Comparison of ENCODE assay signal across 29 mouse cellular contexts in genomic region chr2:60914524-60915280, GRCm38 (mm10). TPM values are rescaled to one million over a fixed set of nuclear protein-coding genes. Genes with fewer than 3 reads are reported as not detected.
DNase-seq lines count a peak whose midpoint lies in the region; ATAC-seq lines count a peak whose summit lies in the region.
"Had no signal": no experiment of that assay in that cellular context is flagged by ENCODE, and none has a peak within 500 bp of the region (broad histone marks: within the 10 kb centered on the region; RNA-seq: fewer than 3 reads in every experiment).

No protein-coding gene starts in this region.

- H3K27ac ChIP-seq in heart, embryonic 13.5 days (replicated peaks), result 0 out of 2 replicates have a peak overlapping the region, but pooled peaks have one; percentile 24
- no peak overlapping the region for H3K27ac ChIP-seq in heart, embryonic 11.5 days (ENCODE audit: low read depth, low read length)
- H3K27ac ChIP-seq: forebrain, embryonic 13.5 days; kidney, embryonic 15.5 days; layer of hippocampus, adult 2 months; liver, embryonic 13.5 days; stomach, embryonic 15.5 days had no signal

- H3K4me3 ChIP-seq in heart, embryonic 13.5 days, result no peak overlapping the region
- no peak overlapping the region for H3K4me3 ChIP-seq in heart, embryonic 11.5 days (ENCODE audit: low read depth, low read length)
- H3K4me3 ChIP-seq: forebrain, embryonic 13.5 days; kidney, embryonic 15.5 days; layer of hippocampus, adult 2 months; liver, embryonic 13.5 days; stomach, embryonic 15.5 days had no signal

- no peak for ATAC-seq in heart, embryonic 13.5 days (ENCODE audit: extremely low read depth, insufficient number of reproducible peaks, low FRiP score, low TSS enrichment)
- no peak for ATAC-seq in heart, embryonic 11.5 days (replicated peaks; ENCODE audit: insufficient number of reproducible peaks, low FRiP score, low TSS enrichment)
- ATAC-seq: activated CD4-positive, CD25-positive, alpha-beta regulatory T cell, adult 4 months; forebrain, embryonic 13.5 days; hindbrain, embryonic 16.5 days; midbrain, embryonic 16.5 days had no signal

- H3K27me3 ChIP-seq in heart, embryonic 13.5 days (replicated peaks), result no peaks in the 10 kb centered on the region
- no peaks in the 10 kb centered on the region for H3K27me3 ChIP-seq in heart, embryonic 11.5 days (ENCODE audit: control insufficient read depth, insufficient read depth, low read length)
- H3K27me3 ChIP-seq: CH12.LX; forebrain, embryonic 13.5 days; kidney, embryonic 15.5 days; liver, embryonic 13.5 days; stomach, embryonic 15.5 days had no signal

- no peak overlapping the region for H3K4me2 ChIP-seq in heart, embryonic 13.5 days
- H3K4me2 ChIP-seq in heart, embryonic 11.5 days, result no peak overlapping the region
- H3K4me2 ChIP-seq: forebrain, embryonic 13.5 days; kidney, embryonic 15.5 days; liver, embryonic 13.5 days; midbrain, embryonic 11.5 days; stomach, embryonic 15.5 days had no signal

- H3K36me3 ChIP-seq in heart, embryonic 13.5 days, result no peaks in the 10 kb centered on the region
- no peaks in the 10 kb centered on the region for H3K36me3 ChIP-seq in heart, embryonic 11.5 days (ENCODE audit: control insufficient read depth, insufficient read depth, low read length)
- H3K36me3 ChIP-seq: kidney, embryonic 15.5 days; liver, embryonic 13.5 days; stomach, embryonic 15.5 days had no signal

- peaks cover 87% of the 10 kb centered on the region for H3K4me1 ChIP-seq in heart, embryonic 13.5 days
- peaks cover 57% of the 10 kb centered on the region for H3K4me1 ChIP-seq in heart, embryonic 11.5 days (ENCODE audit: control insufficient read depth, insufficient read depth, low read length)

- no peaks in the 10 kb centered on the region for H3K9me3 ChIP-seq in heart, embryonic 13.5 days
- H3K9me3 ChIP-seq in heart, embryonic 11.5 days (replicated peaks; ENCODE audit: control insufficient read depth, low read length), result no peaks in the 10 kb centered on the region
- H3K9me3 ChIP-seq: forebrain, embryonic 13.5 days; kidney, embryonic 15.5 days; liver, embryonic 13.5 days; stomach, embryonic 15.5 days had no signal

- H3K9ac ChIP-seq in heart, embryonic 13.5 days, result 0 out of 2 replicates have a peak overlapping the region, but pooled peaks have one; percentile 42
- H3K9ac ChIP-seq in heart, embryonic 11.5 days (ENCODE audit: low read depth, low read length), result no peak overlapping the region
- H3K9ac ChIP-seq: forebrain, embryonic 13.5 days; kidney, embryonic 15.5 days; liver, embryonic 13.5 days; stomach, embryonic 15.5 days had no signal

- WGBS in heart, embryonic 13.5 days, result 63% methylated on average over 7 of the region's 7 CpGs
- 59% methylated on average over 7 of the region's 7 CpGs for WGBS in heart, embryonic 11.5 days (ENCODE audit: insufficient replicate concordance)

- peak; percentile 20 to 21 for DNase-seq in cerebellum, postnatal 10 days
- no peak for DNase-seq in cerebellum, postnatal 14 days
- DNase-seq in right cerebral cortex, postnatal 10 days (ENCODE audit: low spot score in 2 of 2), result peak; percentile 44 to 74
- no peak for DNase-seq in right cerebral cortex, postnatal 4 days
- DNase-seq in liver, result no peak
- DNase-seq: adrenal gland, adult 2 months; adrenal gland, postnatal 36 days; cerebellum, adult 2 months; cerebellum, postnatal 36 days; gastrocnemius, postnatal 36 days; heart, adult 18-20 months; kidney, adult 18-20 months; kidney, postnatal 36 days; left cerebral cortex, postnatal 4 days; liver, embryonic 13.5 days; lung, adult 18-20 months; lung, postnatal 10 days; thymus, postnatal 14 days had no signal

RNA-seq across cellular contexts. Expression of gene Rbms1, which starts 48.3 kb away (rescaled TPM):
- 89.2 and 89.8 TPM in 2 replicates for polyA plus RNA-seq in heart, embryonic 13.5 days (2015; fragmentation: Nextera tagmentation; extraction: Ambion mirVana)
- polyA plus RNA-seq in heart, embryonic 11.5 days (2014; fragmentation: Nextera tagmentation; extraction: Ambion mirVana), result 101 and 121 TPM in 2 replicates

Comparison
In these comparisons a context has a peak if more than half of its experiments do, and no peak if none do; other contexts are left out.
1. DNase-seq: peak in cerebellum, postnatal 10 days (2 of 2) and right cerebral cortex, postnatal 10 days (2 of 2); none in cerebellum, postnatal 14 days (0 of 2), right cerebral cortex, postnatal 4 days (single experiment) and liver (single experiment).